Mouse (Mus musculus): ENCODE results near the gene Mrps5.
A peak's percentile ranks its signal among the peaks of the same experiment; 100 is the strongest.

Gene Mrps5

GRCm38 (mm10) chr2:127612288-127612687 is 25.3 kb downstream of the Mrps5 start:
- no peak for DNase-seq (ENCODE audit: extremely low read depth, insufficient read length, low spot score)

- no peak for DNase-seq (ENCODE audit: extremely low read depth, insufficient read length, low spot score)
Observed at GRCm38 (mm10) chr2:127619311-127619710, 32.3 kb downstream of the Mrps5 start.

GRCm38 (mm10) chr2:127622065-127622464 is 35.0 kb downstream of the Mrps5 start:
- no peak for DNase-seq (ENCODE audit: extremely low read depth, insufficient read length, low spot score)

GRCm38 (mm10) chr2:127624786-127625185 is 37.8 kb downstream of the Mrps5 start:
- DNase-seq (ENCODE audit: extremely low read depth, insufficient read length, low spot score) = no peak

GRCm38 (mm10) chr2:127625659-127626058 is 38.6 kb downstream of the Mrps5 start:
- peak; percentile 45 for DNase-seq (ENCODE audit: extremely low read depth, insufficient read length, low spot score)

GRCm38 (mm10) chr2:127627354-127627753 is 40.3 kb downstream of the Mrps5 start:
- no peak for DNase-seq (ENCODE audit: extremely low read depth, insufficient read length, low spot score)

GRCm38 (mm10) chr2:127627990-127628570 is 41.1 kb downstream of the Mrps5 start:
- no peak for DNase-seq (ENCODE audit: extremely low read depth, insufficient read length, low spot score)

- DNase-seq (ENCODE audit: extremely low read depth, insufficient read length, low spot score) = no peak
Observed at GRCm38 (mm10) chr2:127632601-127633000, 45.6 kb downstream of the Mrps5 start.

GRCm38 (mm10) chr2:127635581-127635980 is 48.6 kb downstream of the Mrps5 start:
- no peak for DNase-seq (ENCODE audit: extremely low read depth, insufficient read length, low spot score)

GRCm38 (mm10) chr2:127638973-127639372 is 52.0 kb downstream of the Mrps5 start:
- no peak for DNase-seq (ENCODE audit: extremely low read depth, insufficient read length, low spot score)

GRCm38 (mm10) chr2:127643728-127644704 is 57.0 kb downstream of the Mrps5 start:
- DNase-seq (ENCODE audit: extremely low read depth, insufficient read length, low spot score) = no peak

- no peak for DNase-seq (ENCODE audit: extremely low read depth, insufficient read length, low spot score)
Observed at GRCm38 (mm10) chr2:127646875-127647274, 59.9 kb downstream of the Mrps5 start.

- DNase-seq (ENCODE audit: extremely low read depth, insufficient read length, low spot score) = no peak
Observed at GRCm38 (mm10) chr2:127648145-127648544, 61.1 kb downstream of the Mrps5 start.

- DNase-seq (ENCODE audit: extremely low read depth, insufficient read length, low spot score) = peak; percentile 70
Observed at GRCm38 (mm10) chr2:127649921-127650320, 62.9 kb downstream of the Mrps5 start.

GRCm38 (mm10) chr2:127651601-127652000 is 64.6 kb downstream of the Mrps5 start:
- DNase-seq (ENCODE audit: extremely low read depth, insufficient read length, low spot score) = no peak

- no peak for DNase-seq (ENCODE audit: extremely low read depth, insufficient read length, low spot score)
Observed at GRCm38 (mm10) chr2:127652335-127652734, 65.3 kb downstream of the Mrps5 start.

- no peak for DNase-seq (ENCODE audit: extremely low read depth, insufficient read length, low spot score)
Observed at GRCm38 (mm10) chr2:127652805-127653204, 65.8 kb downstream of the Mrps5 start.

GRCm38 (mm10) chr2:127654786-127655185 is 67.8 kb downstream of the Mrps5 start:
- DNase-seq (ENCODE audit: extremely low read depth, insufficient read length, low spot score) = no peak

GRCm38 (mm10) chr2:127655419-127655818 is 68.4 kb downstream of the Mrps5 start:
- no peak for DNase-seq (ENCODE audit: extremely low read depth, insufficient read length, low spot score)

GRCm38 (mm10) chr2:127656086-127656720 is 69.2 kb downstream of the Mrps5 start, which contains the start of gene Mal:
TSS of gene Mal (minus strand) at chr2:127656695.
- DNase-seq (ENCODE audit: extremely low read depth, insufficient read length, low spot score) = peak; percentile 73
